In genomic region chr19:41112609-41113008, GRCm38 (mm10) we compare ENCODE assay signal across 33 mouse cellular contexts. TPM values are rescaled to one million over a fixed set of nuclear protein-coding genes. Genes with fewer than 3 reads are reported as not detected.
DNase-seq lines count a peak whose midpoint lies in the region; ATAC-seq and TF ChIP-seq lines count a peak whose summit lies in the region.
"Had no signal": no experiment of that assay in that cellular context is flagged by ENCODE, and none has a peak within 500 bp of the region (broad histone marks: within the 10 kb centered on the region; RNA-seq: fewer than 3 reads in every experiment).

No protein-coding gene starts in this region.

- H3K36me3 ChIP-seq in kidney, adult 2 months (ENCODE audit: control insufficient read depth, insufficient read depth, low read length): no peaks in the 10 kb centered on the region
- no peaks in the 10 kb centered on the region for H3K36me3 ChIP-seq in limb, embryonic 13.5 days
- H3K36me3 ChIP-seq in limb, embryonic 10.5 days: no peaks in the 10 kb centered on the region
- H3K36me3 ChIP-seq: forebrain, embryonic 10.5 days; heart, embryonic 10.5 days; heart, embryonic 13.5 days had no signal

- H3K27me3 ChIP-seq in kidney, adult 2 months (replicated peaks; ENCODE audit: control insufficient read depth, insufficient read depth, low read length): no peaks in the 10 kb centered on the region
- 0 out of 2 replicates have a peak, but pooled peaks cover 7% of the 10 kb centered on the region for H3K27me3 ChIP-seq in limb, embryonic 13.5 days
- H3K27me3 ChIP-seq in limb, embryonic 10.5 days (ENCODE audit: low read depth, poor library complexity, severe bottlenecking): peaks cover 11% of the 10 kb centered on the region; the same call in 1 of the 2 replicates

- no peaks in the 10 kb centered on the region for H3K4me1 ChIP-seq in kidney, adult 2 months (ENCODE audit: control insufficient read depth, insufficient read depth, low read length)
- peaks cover 25% of the 10 kb centered on the region for H3K4me1 ChIP-seq in limb, embryonic 13.5 days
- H3K4me1 ChIP-seq in limb, embryonic 10.5 days: peaks cover 30% of the 10 kb centered on the region
- H3K4me1 ChIP-seq: heart, embryonic 13.5 days had no signal

- WGBS in kidney, adult 2 months: 5% methylated on average over 6 of the region's 6 CpGs
- WGBS in limb, embryonic 13.5 days: 15% methylated on average over 6 of the region's 6 CpGs
- 43% methylated on average over 6 of the region's 6 CpGs for WGBS in limb, embryonic 10.5 days
- WGBS in large intestine, adult 2 months: 6% methylated on average over 6 of the region's 6 CpGs

- no peaks in the 10 kb centered on the region for H3K9me3 ChIP-seq in limb, embryonic 13.5 days
- H3K9me3 ChIP-seq in limb, embryonic 10.5 days (replicated peaks): no peaks in the 10 kb centered on the region
- H3K9me3 ChIP-seq: forebrain, embryonic 10.5 days; forebrain, embryonic 13.5 days; heart, embryonic 10.5 days; heart, embryonic 13.5 days had no signal

- TF ChIP-seq CTCF in kidney, adult 2 months (conservative IDR thresholded peaks at IDR 0.05; ENCODE audit: insufficient read depth, insufficient read length, low read depth, low read length): no peak
- TF ChIP-seq CTCF in brain, embryonic 14.5 days (IDR thresholded peaks at IDR 0.05; ENCODE audit: borderline replicate concordance, extremely low read depth, insufficient read depth, insufficient read length): no peak

- peak; percentile 9 for DNase-seq in kidney, adult 2 months
- no peak for DNase-seq in kidney, adult 11 months
- no peak for DNase-seq in limb, embryonic 10.5 days (ENCODE audit: low spot score)
- DNase-seq in brain, embryonic 14.5 days (ENCODE audit: low read depth): peak; percentile 57
- peak; percentile 29 for DNase-seq in large intestine, adult 2 months (ENCODE audit: low read depth, low spot score)
- DNase-seq in right cerebral cortex, adult 2 months (ENCODE audit: low spot score in 2 of 2): no peak
- DNase-seq: adrenal gland, adult 8-10 months; adrenal gland, postnatal 36 days; cerebellum, adult 11 months; cerebellum, adult 2 months; cerebellum, adult 9-11 months; cerebellum, postnatal 25 days; gastrocnemius, adult 2 months; gastrocnemius, postnatal 14 days; heart, adult 2 months; heart, postnatal 14 days; heart, postnatal 4 days had no signal

- H3K4me2 ChIP-seq in limb, embryonic 13.5 days (replicated peaks): 0 out of 2 replicates have a peak overlapping the region, but pooled peaks have one; percentile 10
- H3K4me2 ChIP-seq: forebrain, embryonic 13.5 days; heart, embryonic 13.5 days; hindbrain, embryonic 14.5 days had no signal

- H3K4me3 ChIP-seq in kidney, adult 2 months (ENCODE audit: insufficient read depth, low read depth, low read length): no peak overlapping the region
- no peak overlapping the region for H3K4me3 ChIP-seq in limb, embryonic 13.5 days
- H3K4me3 ChIP-seq in limb, embryonic 10.5 days: no peak overlapping the region
- H3K4me3 ChIP-seq: forebrain, embryonic 10.5 days; forebrain, embryonic 13.5 days; gastrocnemius, adult 2 months; heart, adult 2 months; heart, embryonic 10.5 days; heart, embryonic 13.5 days had no signal

- no peak for TF ChIP-seq POLR2A in kidney, adult 2 months (IDR thresholded peaks at IDR 0.05; ENCODE audit: low read depth, low read length)
- TF ChIP-seq POLR2A in brain, embryonic 14.5 days (IDR thresholded peaks at IDR 0.05; ENCODE audit: borderline replicate concordance, extremely low read depth, insufficient read depth, insufficient read length, poor library complexity, severe bottlenecking): no peak

- no peak for ATAC-seq in limb, embryonic 13.5 days (ENCODE audit: low FRiP score, low read depth)
- ATAC-seq: activated CD4-positive, CD25-positive, alpha-beta regulatory T cell, adult 4 months; CD4-positive, CD25-positive, alpha-beta regulatory T cell, adult 4 months; forebrain, embryonic 13.5 days; forebrain, embryonic 16.5 days; hindbrain, postnatal 0 days; inflammation-experienced regulatory T-cells, adult 6 months had no signal

- H3K27ac ChIP-seq in kidney, adult 2 months (ENCODE audit: insufficient read depth, low read depth, low read length): no peak overlapping the region
- H3K27ac ChIP-seq in limb, embryonic 13.5 days: no peak overlapping the region
- no peak overlapping the region for H3K27ac ChIP-seq in limb, embryonic 10.5 days
- H3K27ac ChIP-seq: forebrain, embryonic 13.5 days; gastrocnemius, adult 2 months; heart, adult 2 months; heart, embryonic 10.5 days; heart, embryonic 13.5 days; hindbrain, embryonic 14.5 days; hindbrain, postnatal 0 days had no signal

- no peak overlapping the region for H3K9ac ChIP-seq in limb, embryonic 13.5 days
- H3K9ac ChIP-seq: forebrain, embryonic 13.5 days; heart, embryonic 13.5 days; hindbrain, embryonic 14.5 days had no signal

RNA-seq across cellular contexts. Expression of gene Opalin, which starts 35.7 kb away (rescaled TPM):
- polyA plus RNA-seq in kidney, adult 2 months (2012; rRNA removed): not detected in 2 replicates
- not detected in 2 replicates for polyA plus RNA-seq in limb, embryonic 13.5 days (2015; fragmentation: Nextera tagmentation; extraction: Ambion mirVana)
- not detected in 2 replicates for polyA plus RNA-seq in limb, embryonic 10.5 days (2016; fragmentation: Nextera tagmentation; extraction: Ambion mirVana)
- polyA plus RNA-seq in brain, embryonic 14.5 days (2012; rRNA removed): 0.08 TPM in 1 of 2 replicates, not detected in the other
- polyA plus RNA-seq in large intestine, adult 2 months (2012; rRNA removed): not detected in 2 replicates
- polyA plus RNA-seq: C2C12; CD4-positive, CD25-positive, alpha-beta regulatory T cell, adult 4 months; embryonic facial prominence, embryonic 11.5 days; embryonic facial prominence, embryonic 14.5 days; forebrain, embryonic 10.5 days; forebrain, embryonic 13.5 days; forebrain, embryonic 16.5 days; heart, adult 2 months; heart, embryonic 10.5 days; heart, embryonic 16.5 days; hindbrain, embryonic 11.5 days; hindbrain, embryonic 14.5 days; hindbrain, postnatal 0 days; inflammation-experienced regulatory T-cells, adult 6 months had no signal

Comparison
In these comparisons a context has a peak if more than half of its experiments do, and no peak if none do; other contexts are left out.
1. DNase-seq: peak in kidney, adult 2 months (single experiment), brain, embryonic 14.5 days (single experiment) and large intestine, adult 2 months (single experiment); none in kidney, adult 11 months (single experiment), limb, embryonic 10.5 days (single experiment) and right cerebral cortex, adult 2 months (0 of 2).